Mouse (Mus musculus): ENCODE measurements around the gene Nfkbia.

GRCm38 (mm10) chr12:55442245-55442644 lies 50.2 kb downstream of the Nfkbia start:
- TF ChIP-seq TBP (IDR thresholded peaks at IDR 0.05; ENCODE audit: low read depth, low read length) (no peak), CTCF (IDR thresholded peaks at IDR 0.05 in 2 of 3, conservative IDR thresholded peaks at IDR 0.05 in 1 of 3; ENCODE audit: control insufficient read depth in 1 of 3, insufficient read depth in 1 of 3, low read depth in 2 of 3, low read length in 3 of 3, poor library complexity in 1 of 3, severe bottlenecking in 1 of 3) (no peak), MAFK (IDR thresholded peaks at IDR 0.05; ENCODE audit: borderline replicate concordance, low read depth, low read length) (no peak), BHLHE40 (IDR thresholded peaks at IDR 0.05; ENCODE audit: borderline replicate concordance, low read depth, low read length) (no peak), E2F4 (IDR thresholded peaks at IDR 0.05; ENCODE audit: borderline replicate concordance, low read depth, low read length) (no peak), ETS1 (IDR thresholded peaks at IDR 0.05; ENCODE audit: low read depth, low read length) (no peak), MAZ (IDR thresholded peaks at IDR 0.05; ENCODE audit: low read depth, low read length) (no peak), ZMIZ1 (IDR thresholded peaks at IDR 0.05; ENCODE audit: low read depth, low read length) (no peak), POLR2A (IDR thresholded peaks at IDR 0.05; ENCODE audit: control insufficient read depth in 1 of 2, insufficient read depth in 1 of 2, low read depth in 1 of 2, low read length in 2 of 2, poor library complexity in 1 of 2) (no peak)
